ENCODE assay signal across 9 mouse cellular contexts in genomic region chr9:89879574-89879973, GRCm38 (mm10). TPM values are rescaled to one million over a fixed set of nuclear protein-coding genes. Genes with fewer than 3 reads are reported as not detected.
A peak's percentile ranks its signal among the peaks of the same experiment; 100 is the strongest.
DNase-seq lines count a peak whose midpoint lies in the region; ATAC-seq lines count a peak whose summit lies in the region.
"Had no signal": no experiment of that assay in that cellular context is flagged by ENCODE, and none has a peak within 500 bp of the region (broad histone marks: within the 10 kb centered on the region; RNA-seq: fewer than 3 reads in every experiment).

No protein-coding gene starts in this region.

- no peak overlapping the region for H3K27ac ChIP-seq in limb, embryonic 12.5 days

- peak overlapping the region; percentile 20 for H3K4me3 ChIP-seq in limb, embryonic 12.5 days (replicated peaks)

- peaks cover 30% of the 10 kb centered on the region for H3K9me3 ChIP-seq in limb, embryonic 12.5 days

- H3K36me3 ChIP-seq in limb, embryonic 12.5 days, result no peaks in the 10 kb centered on the region

- no peak for ATAC-seq in limb, embryonic 12.5 days (ENCODE audit: insufficient number of reproducible peaks, insufficient read depth, low FRiP score, low TSS enrichment, low read depth)

- peaks cover 64% of the 10 kb centered on the region for H3K27me3 ChIP-seq in limb, embryonic 12.5 days

- peak overlapping the region; percentile 42 for H3K4me2 ChIP-seq in limb, embryonic 12.5 days

- peak; percentile 11 for DNase-seq in adrenal gland, postnatal 14 days
- DNase-seq in adrenal gland, adult (ENCODE audit: inconsistent age in 2 of 2, low spot score in 1 of 2), result no peak
- peak; percentile 22 for DNase-seq in right cerebral cortex, postnatal 4 days
- no peak for DNase-seq in right cerebral cortex, postnatal 36 days (ENCODE audit: low spot score in 2 of 2)
- DNase-seq in yolk sac, embryonic 10.5 days (ENCODE audit: low spot score), result peak; percentile 10
- DNase-seq in gastrocnemius, postnatal 14 days, result no peak
- no peak for DNase-seq in urinary bladder, adult 18-20 months (ENCODE audit: low spot score in 2 of 2)

- H3K9ac ChIP-seq in limb, embryonic 12.5 days (replicated peaks), result no peak overlapping the region

- intact Hi-C loops in gastrocnemius, postnatal 14 days (cut with DNase I; ENCODE audit: low total_unique reads), result no loop called here

- WGBS in limb, embryonic 12.5 days, result 53% methylated on average over 31 of the region's 31 CpGs

- H3K4me1 ChIP-seq in limb, embryonic 12.5 days (replicated peaks), result no peaks in the 10 kb centered on the region

RNA-seq across cellular contexts. Expression of gene Rasgrf1, which starts 30.1 kb away (rescaled TPM):
- 5.3 and 5.7 TPM in 2 replicates for total RNA-seq in adrenal gland, postnatal 14 days (2021)
- 0.11 and 0.15 TPM in 2 replicates for polyA plus RNA-seq in limb, embryonic 12.5 days (2016; fragmentation: Nextera tagmentation; extraction: Ambion mirVana)
- under 1 TPM; 0.04 to 0.11 TPM for total RNA-seq in gastrocnemius, postnatal 14 days (2021)
- polyA plus RNA-seq: C2C12 had no signal

Comparison
In these comparisons a context has a peak if more than half of its experiments do, and no peak if none do; other contexts are left out.
1. DNase-seq: peak in adrenal gland, postnatal 14 days (single experiment), right cerebral cortex, postnatal 4 days (single experiment) and yolk sac, embryonic 10.5 days (single experiment); none in adrenal gland, adult (0 of 2), right cerebral cortex, postnatal 36 days (0 of 2), gastrocnemius, postnatal 14 days (single experiment) and urinary bladder, adult 18-20 months (0 of 2).